Mouse (Mus musculus) frontal cortex, postnatal 25 days (tissue): ENCODE measurements around the gene Pitpnm1.

Experiments
- DNase-seq, 2 experiments: peaks; one replicate each; pipeline ENCODE4 v3.0.0; 2022; ENCODE audit warnings: low spot score in 2 of 2

Pitpnm1 gene

DNA sequence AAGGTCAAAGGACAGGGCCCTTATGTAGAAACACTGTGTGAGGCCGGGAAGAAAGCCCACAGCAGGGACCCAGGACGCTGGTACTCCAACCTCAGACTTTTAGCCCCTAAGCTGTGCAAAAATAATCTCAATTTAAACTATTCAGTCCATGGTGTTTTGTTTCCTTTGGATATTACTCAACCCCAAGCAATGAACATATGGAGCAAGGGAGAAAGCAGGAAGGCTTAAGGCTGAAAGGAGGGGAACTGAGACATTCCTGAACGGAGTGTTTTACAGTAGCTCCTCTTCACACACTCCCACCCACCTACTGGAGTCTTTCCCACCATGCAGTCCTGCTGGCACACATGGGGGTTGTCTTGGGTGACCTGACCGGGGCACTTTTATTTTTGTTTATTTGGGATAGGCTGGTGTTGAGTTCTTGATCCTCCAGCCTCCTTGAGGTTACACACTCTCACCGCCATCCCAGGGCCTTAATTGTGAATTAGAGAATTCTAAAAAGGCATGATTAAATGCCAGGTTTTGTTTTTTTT is 5.0 kb upstream of the Pitpnm1 start:
- no peak for DNase-seq

DNA sequence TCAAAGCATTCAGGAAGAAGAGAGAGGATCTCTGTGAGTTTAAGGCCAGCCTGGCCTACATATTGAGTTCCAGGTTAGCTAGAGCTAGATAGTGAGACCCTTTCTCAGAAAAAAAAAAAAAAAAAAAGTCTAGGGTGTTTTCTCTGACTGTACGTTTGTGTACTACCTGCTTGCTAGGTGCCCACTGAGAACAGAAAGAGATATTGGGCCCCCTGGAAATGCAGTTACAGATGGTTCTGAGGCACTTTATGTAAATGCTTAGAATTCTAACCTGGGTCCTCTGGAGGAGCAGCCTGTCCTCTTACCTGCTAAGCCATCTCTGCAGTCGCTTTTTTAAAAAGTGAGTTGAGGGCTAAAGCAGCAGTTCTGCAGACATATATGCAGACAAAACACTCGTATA is 4.0 kb upstream of the Pitpnm1 start:
- DNase-seq: no peak

DNA sequence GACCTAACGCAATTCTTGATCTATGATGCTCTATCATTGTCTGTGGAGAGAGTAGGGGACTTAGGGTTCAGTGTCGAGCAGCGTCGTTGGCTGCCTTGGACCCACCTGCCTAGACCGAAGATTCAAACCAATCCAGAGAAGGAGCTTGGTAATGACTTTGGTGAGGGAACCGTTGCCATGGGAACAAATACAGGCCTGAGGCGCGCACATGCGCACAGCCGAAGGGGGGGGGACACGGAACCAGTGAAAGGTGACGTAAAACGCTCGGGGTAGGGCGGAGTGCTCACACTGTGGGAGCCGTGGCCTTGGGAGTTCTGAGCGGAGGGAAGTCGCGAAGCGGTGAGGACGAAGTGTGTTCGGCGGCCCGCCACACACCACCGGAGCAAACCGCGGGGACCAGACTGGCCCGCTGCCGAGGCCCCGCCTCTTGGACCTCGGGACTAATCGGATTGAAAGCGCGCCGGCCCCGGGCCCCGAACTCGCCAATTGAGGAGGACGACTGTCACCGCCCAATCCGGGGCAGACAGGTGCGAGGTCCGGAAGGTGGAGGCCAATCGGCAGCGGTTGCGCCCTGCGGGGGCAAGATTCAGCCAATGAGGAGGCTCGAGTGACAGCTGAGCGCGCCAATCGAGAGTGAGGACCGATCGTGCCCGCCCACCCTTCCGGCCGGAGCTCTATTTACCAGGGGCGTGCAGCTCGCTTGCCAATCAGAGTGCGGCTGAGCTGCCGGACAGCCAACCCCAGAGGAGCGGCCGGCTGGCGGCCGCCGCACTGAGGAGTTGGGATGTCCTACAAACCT is 3.0 kb upstream of the Pitpnm1 start, which contains the start of gene Cdk2ap2:
Cdk2ap2 (plus strand) TSS at position 541 of the 799 bp plus-strand sequence.
- peak; percentile 100 for DNase-seq

DNA sequence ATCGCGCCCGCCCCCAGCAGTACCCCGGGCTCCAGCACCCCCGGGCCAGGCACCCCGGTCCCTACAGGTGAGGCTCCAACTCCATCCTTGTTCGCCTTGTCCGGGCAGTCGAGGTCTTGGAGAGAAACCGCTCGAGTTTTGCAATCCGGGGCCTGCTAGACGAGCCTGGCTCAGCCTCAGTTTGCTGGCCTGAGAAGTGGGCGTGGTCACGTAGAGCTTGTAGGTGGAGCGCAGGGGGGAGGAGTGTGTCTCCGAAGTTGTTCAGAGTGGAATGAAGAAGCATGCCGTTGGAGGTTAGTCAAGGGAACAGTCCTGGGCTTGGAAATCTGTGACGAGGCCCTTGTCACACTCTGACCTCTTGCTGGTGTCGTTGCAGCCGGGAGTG is 2.4 kb upstream of the Pitpnm1 start:
- no peak for DNase-seq

DNA sequence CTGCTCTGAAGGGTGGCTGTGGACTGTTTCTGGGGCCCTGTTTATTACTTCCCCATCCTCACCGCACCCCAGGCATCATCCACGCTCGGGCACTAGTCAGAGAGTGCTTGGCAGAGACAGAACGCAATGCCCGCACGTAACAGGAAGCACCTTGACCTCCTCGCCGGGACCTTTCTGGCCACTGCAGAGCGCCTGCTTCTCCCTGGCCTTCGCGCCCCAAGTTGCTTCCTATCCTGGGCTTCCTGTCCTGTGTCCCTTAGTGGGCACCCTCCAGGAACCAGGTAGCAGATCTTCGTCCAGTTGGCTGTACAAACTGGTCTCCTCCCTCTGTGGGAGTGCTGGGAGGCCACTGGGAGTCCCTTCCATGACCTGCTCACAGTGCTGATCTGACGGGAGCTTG is 1.4 kb upstream of the Pitpnm1 start:
- no peak for DNase-seq

DNA sequence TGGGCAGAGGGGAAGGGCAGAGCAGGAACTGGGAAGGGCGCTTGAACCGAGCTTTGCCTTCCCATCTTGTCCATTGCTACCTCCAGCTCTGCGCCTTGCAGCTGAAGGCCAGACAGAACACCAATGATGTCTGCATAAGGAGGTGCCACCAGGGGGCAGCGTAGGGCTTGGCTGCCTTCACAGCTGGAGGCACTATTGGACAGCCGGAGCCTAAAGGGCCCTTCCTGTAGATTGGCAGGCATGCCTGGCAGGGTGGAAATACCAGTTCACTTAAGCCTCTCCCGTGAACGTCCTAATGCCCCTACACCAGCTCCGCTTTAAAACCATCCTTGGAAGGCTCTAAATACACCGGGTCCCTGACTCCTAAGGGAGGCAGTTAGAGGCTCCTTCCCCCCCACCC is 742 bp upstream of the Pitpnm1 start:
- peak; percentile 88 to 89 for DNase-seq

DNA sequence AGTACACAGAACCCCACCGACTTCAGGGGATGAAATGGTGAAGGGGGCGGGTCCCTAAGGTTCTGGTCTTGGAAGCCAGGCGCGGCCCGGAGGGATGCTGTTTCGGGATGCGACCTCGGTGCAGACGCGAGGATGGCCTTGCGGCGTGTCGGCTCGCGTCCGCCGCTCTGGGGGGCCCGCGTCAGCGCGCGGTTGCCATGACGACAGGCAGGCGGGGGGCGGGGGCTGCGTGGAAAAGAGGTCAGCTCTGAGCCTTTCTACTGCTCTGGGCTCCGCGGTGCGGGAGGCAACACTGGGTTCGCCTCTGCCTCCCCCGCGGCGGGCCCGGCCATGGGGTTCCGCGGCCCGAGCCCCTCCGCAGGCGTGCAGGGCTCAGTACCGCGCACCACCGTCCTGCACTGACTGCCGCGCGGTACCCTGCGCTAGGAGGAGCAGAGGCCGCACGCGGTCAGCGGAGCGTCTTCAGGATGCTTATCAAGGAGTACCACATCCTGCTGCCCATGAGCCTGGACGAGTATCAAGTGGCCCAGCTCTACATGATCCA is 992 bp downstream of the Pitpnm1 start:
- DNase-seq: peak; percentile 51 to 61

DNA sequence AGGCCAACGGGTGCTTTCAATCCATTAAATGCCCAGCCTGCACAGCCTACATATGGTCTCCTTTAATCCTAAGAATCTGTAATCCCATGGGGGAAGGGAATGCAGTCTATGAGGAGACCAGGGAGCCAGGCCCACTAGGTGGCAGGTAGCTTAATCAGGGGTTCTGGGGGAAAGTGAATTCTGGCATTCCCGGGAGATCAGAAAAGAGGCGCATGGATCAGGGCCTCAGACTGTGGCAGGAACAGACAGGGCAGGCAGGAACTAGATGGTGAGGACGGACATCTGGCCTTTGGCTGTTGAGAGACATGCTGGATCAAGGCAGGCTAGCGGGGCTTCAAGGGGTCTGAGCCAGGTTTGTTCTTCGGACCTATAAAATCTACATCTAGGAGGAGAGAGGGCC is 1.7 kb downstream of the Pitpnm1 start:
- no peak for DNase-seq

DNA sequence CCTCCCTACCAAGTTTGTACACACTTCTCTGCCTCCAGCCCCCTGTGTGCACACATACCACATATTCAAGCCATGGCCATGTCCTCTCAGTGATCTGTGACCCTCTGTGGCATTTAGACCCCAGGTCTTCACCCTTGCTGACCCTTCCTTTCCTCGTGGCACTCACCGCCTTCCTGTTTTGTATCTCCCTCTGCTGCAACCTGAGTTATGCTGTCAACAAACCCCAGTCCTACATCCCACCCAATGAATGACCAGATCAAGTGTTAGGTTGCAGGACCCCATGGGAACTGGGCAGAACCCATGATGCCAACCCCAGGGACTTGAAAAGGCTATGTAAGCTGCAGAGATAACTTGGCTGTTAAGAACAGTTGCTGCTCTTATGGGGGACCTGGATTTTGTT is 2.3 kb downstream of the Pitpnm1 start:
- no peak for DNase-seq

DNA sequence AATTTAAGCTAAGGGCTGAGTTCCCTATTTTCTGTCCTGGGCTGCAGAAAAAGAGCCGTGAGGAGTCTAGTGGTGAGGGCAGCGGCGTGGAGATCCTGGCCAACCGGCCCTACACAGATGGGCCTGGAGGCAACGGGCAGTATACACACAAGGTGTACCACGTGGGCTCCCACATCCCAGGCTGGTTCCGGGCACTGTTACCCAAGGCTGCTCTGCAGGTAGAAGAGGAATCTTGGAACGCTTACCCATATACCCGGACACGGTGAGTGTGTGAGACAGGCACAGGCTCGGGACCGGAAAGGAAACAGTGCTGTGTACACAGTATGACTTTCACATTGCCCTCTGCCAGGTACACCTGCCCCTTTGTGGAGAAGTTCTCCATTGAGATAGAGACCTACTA is 2.8 kb downstream of the Pitpnm1 start:
- no peak for DNase-seq

DNA sequence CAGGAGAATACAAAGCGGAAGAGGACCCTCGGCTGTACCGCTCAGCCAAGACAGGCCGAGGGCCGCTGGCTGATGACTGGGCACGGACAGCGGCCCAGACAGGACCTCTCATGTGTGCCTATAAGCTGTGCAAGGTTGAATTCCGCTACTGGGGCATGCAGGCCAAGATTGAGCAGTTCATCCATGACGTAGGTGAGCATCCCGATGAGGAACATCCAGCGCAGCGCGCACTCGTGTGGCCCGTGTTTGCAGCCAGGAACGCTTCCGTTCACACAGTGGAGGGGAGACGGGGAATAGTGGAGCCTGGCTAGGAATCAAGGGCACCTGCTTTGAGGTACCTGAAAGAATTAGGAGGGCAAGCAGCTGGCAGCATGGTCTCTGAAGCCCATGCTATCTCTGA is 3.5 kb downstream of the Pitpnm1 start:
- DNase-seq: no peak

DNA sequence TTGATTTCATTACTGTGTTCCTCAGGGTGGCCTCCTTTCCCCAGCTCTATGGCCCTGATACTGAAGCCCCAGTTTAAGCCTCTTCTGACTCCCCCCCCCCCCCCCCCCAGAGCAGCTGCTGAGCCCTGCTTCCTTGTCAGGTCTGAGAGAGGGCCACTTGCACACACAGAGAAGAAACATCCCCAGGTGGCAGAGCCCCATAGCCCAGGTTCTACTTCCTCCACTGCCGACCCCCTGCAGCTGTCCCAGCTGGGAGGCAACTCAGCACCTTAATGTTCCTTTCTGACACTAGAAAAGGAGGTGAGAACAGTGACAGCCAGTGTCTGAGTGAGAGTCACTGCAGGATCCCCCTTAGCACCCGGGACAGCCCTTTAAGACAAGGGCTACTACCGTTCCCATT is 4.0 kb downstream of the Pitpnm1 start:
- no peak for DNase-seq

DNA sequence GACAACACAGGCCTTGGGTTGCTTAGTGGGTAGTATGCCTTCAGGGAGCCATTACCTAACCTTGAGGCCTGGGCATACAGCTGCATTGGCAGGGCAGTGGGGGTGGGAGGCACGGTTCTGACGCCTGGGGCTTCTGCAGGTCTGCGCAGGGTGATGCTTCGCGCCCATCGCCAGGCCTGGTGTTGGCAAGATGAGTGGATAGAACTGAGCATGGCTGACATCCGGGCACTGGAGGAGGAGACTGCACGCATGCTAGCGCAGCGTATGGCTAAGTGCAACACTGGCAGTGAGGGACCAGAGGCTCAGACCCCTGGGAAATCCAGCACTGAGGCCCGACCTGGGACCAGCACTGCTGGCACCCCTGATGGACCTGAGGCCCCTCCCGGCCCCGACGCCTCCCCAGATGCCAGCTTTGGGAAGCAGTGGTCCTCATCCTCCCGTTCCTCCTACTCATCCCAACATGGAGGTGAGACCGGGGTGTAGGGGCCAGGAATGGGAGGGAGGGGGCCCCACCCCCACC is 4.9 kb downstream of the Pitpnm1 start:
- no peak for DNase-seq

DNA sequence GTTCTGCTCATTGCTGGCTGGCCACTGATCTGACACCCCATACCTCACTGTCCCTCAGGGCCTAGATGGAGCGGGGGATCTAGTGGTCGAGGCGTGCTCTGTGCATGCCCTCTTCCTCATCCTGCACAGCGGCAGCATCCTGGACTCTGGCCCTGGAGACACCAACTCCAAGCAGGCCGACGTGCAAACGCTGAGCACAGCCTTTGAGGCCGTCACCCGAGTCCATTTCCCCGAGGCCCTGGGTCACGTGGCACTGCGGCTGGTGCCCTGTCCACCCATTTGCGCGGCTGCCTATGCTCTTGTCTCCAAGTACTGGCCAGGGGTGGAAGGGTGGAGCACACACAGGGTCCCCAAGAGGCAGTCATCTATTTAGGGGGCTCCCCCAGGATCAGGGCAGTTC is 6.9 kb downstream of the Pitpnm1 start:
- DNase-seq: no peak

DNA sequence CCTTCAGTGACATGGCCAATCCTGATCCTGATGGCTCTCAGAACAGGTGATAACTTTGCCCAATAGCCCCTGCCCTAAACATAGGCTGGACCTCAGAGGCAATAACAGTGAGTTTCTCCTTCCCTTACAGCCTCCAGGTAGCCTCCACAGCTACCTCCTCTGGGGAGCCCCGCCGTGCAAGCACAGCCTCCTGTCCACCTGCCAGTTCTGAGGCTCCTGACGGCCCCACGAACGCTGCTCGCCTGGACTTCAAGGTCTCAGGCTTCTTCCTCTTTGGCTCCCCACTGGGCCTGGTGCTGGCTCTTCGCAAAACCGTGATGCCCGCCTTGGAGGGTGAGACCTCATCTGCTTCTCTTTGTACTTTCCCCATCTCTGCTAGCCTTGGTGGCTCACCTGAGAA is 8.7 kb downstream of the Pitpnm1 start:
- no peak for DNase-seq

DNA sequence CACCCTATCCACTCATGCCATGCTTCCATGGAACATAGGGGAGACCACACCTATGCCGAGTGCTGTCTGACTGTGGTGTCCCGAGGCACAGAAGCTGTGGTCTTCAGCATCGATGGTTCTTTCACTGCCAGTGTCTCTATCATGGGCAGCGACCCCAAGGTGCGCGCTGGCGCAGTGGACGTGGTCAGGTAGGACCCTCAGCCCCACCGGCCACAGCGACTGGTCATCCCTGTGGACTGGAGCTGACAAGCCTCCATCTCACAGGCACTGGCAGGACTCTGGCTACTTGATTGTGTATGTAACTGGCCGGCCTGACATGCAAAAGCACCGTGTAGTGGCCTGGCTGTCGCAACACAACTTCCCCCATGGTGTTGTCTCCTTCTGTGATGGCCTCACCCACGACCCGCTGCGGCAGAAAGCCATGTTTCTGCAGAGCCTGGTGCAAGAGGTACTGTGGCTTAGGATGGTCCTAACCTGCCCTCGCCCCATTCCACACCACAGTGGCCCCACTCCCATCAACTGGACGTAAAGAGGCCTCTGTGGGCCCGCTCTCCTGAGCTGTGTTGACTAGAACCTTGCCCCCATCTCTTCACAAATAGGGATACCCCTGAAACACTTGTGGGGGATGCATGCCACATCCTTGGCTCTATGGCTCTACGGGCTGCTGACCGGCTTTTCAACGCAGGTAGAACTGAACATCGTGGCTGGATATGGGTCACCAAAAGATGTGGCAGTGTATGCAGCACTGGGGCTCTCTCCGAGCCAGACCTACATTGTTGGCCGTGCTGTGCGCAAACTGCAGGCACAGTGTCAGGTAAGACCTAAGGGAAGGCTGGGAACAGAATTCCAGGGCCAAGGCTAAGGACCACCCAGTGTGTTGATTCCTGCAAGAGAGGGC is 12.5 kb downstream of the Pitpnm1 start:
- no peak for DNase-seq

DNA sequence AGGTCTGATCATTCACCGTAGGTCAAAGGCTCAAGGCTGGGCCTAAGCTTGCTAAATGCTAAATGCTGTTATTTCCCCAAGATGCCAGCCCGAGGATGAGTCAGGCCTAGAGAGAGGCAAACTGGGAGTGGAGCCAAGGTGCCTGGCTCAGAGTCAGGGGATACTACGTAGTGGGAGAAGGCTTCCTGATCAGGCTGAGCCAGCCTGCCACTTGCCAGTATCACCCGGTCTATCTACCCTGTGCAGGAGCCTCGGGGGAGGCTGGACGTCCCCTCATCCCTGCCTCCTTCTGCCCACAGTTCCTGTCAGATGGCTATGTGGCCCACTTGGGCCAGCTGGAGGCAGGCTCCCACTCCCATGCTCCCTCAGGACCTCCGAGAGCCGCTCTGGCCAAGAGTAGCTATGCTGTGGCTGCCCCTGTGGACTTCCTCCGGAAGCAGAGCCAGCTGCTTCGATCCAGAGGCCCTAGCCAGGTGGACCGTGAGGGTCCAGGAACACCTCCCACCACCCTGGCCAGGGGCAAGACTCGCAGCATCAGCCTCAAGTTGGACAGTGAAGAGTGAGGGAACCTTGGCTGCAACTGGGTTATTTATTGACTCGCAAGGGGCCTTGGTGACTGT is 13.5 kb downstream of the Pitpnm1 start:
- DNase-seq: peak; percentile 44 to 74

DNA sequence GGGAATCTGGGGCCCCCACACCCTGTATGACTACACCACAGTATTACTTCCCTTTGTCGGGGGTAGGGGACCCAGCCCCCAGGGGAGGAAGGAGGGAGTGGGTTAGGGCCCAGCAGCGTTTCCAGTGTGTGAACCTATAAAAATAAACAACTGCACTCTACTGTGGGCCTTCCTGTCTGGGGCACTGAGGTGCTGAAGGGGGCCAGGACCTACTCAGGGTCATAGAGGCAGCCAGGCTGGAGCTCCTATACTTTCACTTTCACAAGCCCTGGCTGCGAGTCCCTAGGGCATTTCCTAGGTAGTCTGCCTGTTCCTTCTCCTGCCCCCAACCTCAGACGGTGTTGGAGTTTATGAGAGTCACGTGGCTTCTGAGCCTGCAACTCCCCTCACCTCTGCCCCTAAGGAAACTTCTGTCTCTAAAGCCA is 14.0 kb downstream of the Pitpnm1 start:
- no peak for DNase-seq

DNA sequence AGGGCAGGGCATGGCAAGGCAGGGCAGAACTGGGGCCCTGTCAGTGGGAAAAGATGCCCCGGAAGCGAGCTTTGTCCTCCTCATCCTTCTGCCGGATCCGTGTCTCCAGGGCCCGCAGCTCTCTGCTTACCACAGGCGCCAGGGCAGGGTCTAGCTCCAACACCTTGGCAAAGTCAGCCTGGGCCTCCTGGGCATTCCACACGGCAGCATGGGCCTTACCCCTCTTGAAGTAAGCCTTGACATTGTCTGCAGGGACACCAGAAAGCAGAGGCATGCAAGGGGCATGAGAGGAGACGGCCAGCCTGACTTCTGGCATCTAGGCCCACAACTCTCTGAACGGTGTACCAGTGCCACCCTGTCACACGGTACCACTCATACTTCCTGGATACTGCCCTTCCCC is 14.8 kb downstream of the Pitpnm1 start:
- DNase-seq: no peak

DNA sequence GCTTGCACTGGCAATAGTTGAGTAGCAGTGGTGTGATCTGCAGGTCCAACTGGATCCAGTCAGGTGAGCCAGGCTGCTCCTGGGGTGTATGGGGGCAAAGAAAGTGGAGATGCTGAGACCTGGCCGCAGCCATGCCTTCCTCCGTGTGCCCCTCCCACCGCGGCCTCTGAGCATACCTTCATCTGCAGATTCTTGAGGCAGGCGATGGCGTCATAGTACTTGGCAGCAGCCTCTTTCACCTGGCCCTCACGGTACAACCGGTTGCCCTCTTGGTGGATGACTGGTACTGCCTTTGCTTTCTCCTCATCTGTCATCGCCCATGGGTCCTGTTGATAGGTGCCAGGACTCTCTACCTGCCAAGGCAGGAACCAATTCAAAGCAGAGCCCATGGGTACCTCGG is 15.3 kb downstream of the Pitpnm1 start:
- DNase-seq: no peak

DNA sequence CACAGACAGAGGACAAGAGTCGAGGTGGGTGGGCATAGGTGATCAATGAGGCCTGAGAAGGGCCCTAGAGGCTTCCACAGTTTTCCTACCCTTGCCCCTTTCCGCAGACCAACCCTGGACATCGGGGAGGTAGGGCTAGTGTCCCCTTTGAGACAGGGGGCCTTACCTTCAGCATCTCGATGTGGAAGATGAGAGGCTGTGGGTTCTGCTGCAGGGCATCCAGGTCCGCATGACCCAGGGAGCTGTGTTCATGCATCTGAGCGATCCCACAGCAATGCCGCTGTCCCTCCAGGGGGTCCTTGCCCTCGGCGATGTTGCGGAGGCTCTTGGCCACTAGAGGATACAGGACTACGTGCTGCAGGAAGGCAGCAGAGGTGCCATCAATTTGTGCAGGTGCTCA is 16.0 kb downstream of the Pitpnm1 start:
- no peak for DNase-seq

DNA sequence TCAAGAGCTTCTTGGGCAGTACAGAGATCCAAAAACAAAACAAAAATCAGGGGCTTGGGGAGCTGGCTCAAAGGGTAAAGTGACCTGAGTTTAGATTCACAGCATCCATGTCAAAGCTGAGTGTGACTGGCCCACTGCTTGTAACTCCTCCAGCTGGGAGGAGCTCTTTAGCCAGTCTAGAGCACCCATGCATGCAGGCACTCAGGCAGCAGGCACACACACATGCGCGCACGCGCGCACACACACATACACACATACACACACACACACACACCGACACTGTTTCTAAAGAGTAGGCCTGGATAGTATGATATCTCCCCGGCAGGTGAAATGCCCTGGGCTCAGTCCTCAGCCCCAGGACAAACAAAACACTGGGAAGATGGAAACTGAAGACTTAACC is 17.2 kb downstream of the Pitpnm1 start:
- no peak for DNase-seq
